Mouse (Mus musculus): ENCODE measurements around the gene Fam71f1. TPM values are rescaled to one million over a fixed set of nuclear protein-coding genes. Genes with fewer than 3 reads are reported as not detected.
A peak's percentile ranks its signal among the peaks of the same experiment; 100 is the strongest.

Gene Fam71f1
- polyA plus RNA-seq, 1 experiment from 2014 or later = not detected

DNA sequence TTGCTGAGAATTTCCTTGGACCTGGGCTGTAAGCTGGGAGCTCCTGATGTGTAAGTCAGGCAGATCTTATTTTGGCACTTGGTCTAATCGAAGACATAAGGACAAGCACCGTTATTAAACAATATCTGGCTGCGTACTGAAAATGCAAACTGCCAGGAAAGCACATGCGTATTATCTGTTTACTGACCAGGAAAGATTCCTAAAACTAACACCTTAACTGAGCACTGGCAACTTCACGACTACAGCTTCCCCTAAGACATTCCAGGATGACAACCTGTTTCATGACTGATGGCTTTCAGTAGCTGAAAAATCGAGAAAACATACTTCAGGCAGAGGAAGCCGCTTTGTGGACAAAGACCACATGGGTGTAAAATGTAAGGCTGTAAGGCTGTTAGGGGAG lies 28.2 kb downstream of the Fam71f1 start:
- WGBS = 43% methylated on average over 7 of the region's 7 CpGs
- no peak for ATAC-seq (ENCODE audit: low FRiP score, low read depth)
- peak overlapping the region; percentile 72 for H3K4me2 ChIP-seq (replicated peaks)

DNA sequence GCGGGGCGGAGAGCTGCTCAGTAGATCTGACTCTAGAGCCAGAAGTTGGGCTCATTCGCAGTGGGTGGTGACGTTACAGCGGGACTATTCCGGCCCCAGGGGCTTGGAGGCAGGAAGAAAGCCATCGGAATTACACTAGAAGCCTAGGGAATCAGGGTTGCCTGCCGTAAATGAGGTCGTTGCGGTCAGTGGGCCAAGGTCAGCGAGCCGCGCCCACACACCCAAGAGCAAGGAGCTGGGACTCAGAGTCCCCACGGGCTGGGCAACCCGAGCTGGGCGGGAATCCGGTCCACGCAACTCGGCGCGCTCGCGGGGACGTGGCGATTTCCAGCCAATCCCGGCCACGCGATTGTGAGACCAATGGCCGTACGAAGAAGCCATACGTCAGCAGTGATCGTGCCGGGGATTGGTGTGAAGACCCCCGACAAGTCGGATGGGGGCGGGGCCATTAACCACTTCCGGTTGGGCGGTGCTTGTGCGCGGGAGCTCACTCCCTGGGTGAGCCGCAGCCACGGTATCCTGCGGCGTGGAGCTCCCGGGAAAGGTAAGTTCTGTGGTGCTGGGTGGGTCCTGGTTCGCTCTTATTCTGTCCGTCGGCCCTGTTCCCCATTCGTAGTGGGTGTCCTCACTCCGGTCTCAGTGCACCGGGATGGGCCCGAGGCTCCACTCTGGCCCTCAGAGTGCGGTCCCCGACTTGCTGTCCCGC lies 28.9 kb downstream of the Fam71f1 start, which contains the start of gene Calu:
TSS of gene Calu (plus strand) at position 405 of the 706 bp plus-strand sequence.
- ATAC-seq (ENCODE audit: low FRiP score, low read depth) = peak; percentile 100
- H3K4me1 ChIP-seq = peaks cover 10% of the 10 kb centered on the region
- H3K9me3 ChIP-seq = no peaks in the 10 kb centered on the region
- under 1% methylated on average over 55 of the region's 55 CpGs for WGBS
- H3K9ac ChIP-seq = peak within 1 kb of the TSS; percentile 74
- no peaks in the 10 kb centered on the region for H3K36me3 ChIP-seq
- peak within 1 kb of the TSS; percentile 72 for H3K4me2 ChIP-seq (replicated peaks)
- H3K27me3 ChIP-seq (replicated peaks) = no peaks in the 10 kb centered on the region
- peak within 1 kb of the TSS; percentile 16; the same call in 1 of the 2 replicates for H3K27ac ChIP-seq
- peak within 1 kb of the TSS; percentile 80 for H3K4me3 ChIP-seq

More for the DNA sequence above, 28.2 kb downstream of the Fam71f1 start:
- H3K36me3 ChIP-seq = no peaks in the 10 kb centered on the region
- 0 out of 2 replicates have a peak overlapping the region, but pooled peaks have one; percentile 16 for H3K27ac ChIP-seq
- no peaks in the 10 kb centered on the region for H3K9me3 ChIP-seq
- H3K4me1 ChIP-seq = peaks cover 10% of the 10 kb centered on the region
- H3K4me3 ChIP-seq = peak overlapping the region; percentile 80
- peak overlapping the region; percentile 67 for H3K9ac ChIP-seq
- H3K27me3 ChIP-seq (replicated peaks) = no peaks in the 10 kb centered on the region

DNA sequence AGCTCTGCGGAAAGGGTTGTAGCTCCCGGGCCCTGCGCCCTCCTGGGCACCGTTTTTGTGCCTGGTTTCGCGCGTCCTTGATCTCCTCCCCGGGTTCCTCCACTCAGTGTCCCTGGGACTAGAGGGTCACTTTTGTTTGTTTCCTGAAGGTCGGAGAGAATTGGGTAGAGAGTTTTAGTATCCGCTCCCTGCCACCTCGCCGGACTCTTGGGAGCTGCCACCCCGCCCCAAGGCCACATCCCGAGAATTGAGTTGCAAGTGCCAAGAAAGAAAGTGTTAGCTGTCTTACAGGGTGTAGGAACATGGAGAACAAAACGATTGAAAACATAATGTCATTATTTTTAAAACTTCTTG lies 29.4 kb downstream of the Fam71f1 start:
- Histone ChIP-seq H3K4me2 (replicated peaks) (peak overlapping the region; percentile 72), H3K4me3 (peak overlapping the region; percentile 80), H3K9me3 (no peaks in the 10 kb centered on the region), H3K27ac (peak overlapping the region; percentile 15; the same call in 1 of the 2 replicates), H3K36me3 (no peaks in the 10 kb centered on the region), H3K4me1 (peaks cover 10% of the 10 kb centered on the region), H3K9ac (peak overlapping the region; percentile 74), H3K27me3 (replicated peaks) (no peaks in the 10 kb centered on the region)
- ATAC-seq (ENCODE audit: low FRiP score, low read depth) = no peak
- WGBS = under 1% methylated on average over 15 of the region's 15 CpGs

DNA sequence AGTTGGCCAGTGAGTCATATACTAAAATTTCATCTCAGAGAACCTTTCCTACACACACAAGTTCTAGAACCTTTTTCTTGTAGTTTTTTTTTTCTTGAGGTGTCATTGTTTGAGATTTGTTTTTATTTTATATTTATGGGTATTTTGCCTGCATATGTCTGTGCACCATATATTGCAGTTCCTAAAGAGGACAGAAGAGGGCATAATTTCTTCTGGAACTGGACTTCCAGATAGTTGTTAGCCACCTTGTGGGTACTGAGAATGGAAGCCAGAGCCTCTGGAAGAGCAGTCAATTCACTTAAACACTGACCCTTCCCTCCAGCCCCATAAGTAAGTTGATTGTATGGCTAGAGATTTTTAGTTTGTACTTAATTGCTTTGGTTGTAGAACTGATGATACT lies 32.7 kb downstream of the Fam71f1 start:
- Histone ChIP-seq H3K9me3 (no peaks in the 10 kb centered on the region), H3K4me1 (peaks cover 10% of the 10 kb centered on the region), H3K36me3 (peaks cover 3% of the 10 kb centered on the region; the same call in 1 of the 2 replicates), H3K27me3 (replicated peaks) (no peaks in the 10 kb centered on the region), H3K9ac (no peak overlapping the region), H3K4me3 (no peak overlapping the region), H3K4me2 (replicated peaks) (no peak overlapping the region), H3K27ac (no peak overlapping the region)
- ATAC-seq (ENCODE audit: low FRiP score, low read depth) = no peak

DNA sequence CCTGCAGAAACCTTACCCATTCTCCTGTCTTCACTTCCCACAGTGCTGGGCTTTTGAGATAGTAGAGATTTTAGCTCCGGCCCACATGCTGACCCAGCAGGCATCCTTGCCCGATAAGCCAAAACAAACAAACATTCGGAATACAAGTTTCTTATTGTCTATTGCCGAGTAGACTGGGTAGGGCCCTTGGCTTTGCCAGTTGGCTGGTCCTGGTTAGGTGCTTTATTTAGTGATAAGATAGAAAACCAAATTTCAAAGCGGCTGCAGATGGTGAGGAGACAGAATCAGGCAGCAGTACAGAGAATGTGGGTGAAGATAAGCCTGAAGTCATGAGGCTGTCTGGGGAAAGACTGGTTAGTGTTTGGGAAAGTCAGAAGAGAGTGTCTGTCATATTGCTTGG lies 33.9 kb downstream of the Fam71f1 start:
- no peak overlapping the region for H3K9ac ChIP-seq
- no peak overlapping the region for H3K4me3 ChIP-seq
- no peak overlapping the region for H3K4me2 ChIP-seq (replicated peaks)
- H3K27me3 ChIP-seq (replicated peaks) = no peaks in the 10 kb centered on the region
- H3K4me1 ChIP-seq = peaks cover 10% of the 10 kb centered on the region
- H3K9me3 ChIP-seq = no peaks in the 10 kb centered on the region
- 72% methylated on average over 5 of the region's 5 CpGs for WGBS
- ATAC-seq (ENCODE audit: low FRiP score, low read depth) = no peak
- H3K36me3 ChIP-seq = peaks cover 9% of the 10 kb centered on the region
- H3K27ac ChIP-seq = no peak overlapping the region

DNA sequence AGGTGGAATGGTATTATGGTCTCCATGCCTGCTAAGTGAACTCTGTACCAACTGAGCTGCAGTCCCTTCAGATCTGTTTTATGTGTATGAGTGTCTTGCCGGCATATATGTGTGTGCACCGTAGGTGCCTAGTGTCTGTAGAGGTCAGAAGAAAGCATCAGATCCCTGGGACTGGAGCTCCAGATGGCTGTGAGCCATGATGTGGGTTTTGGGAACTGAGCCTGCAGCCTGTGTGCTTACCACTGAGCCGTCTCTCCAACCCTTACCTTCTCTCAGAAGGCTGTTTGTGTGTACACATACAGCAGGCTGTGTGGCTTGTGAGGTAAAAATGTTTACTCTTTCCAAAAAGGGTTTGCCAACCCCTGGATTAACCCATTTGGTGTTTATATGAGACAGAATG lies 40.4 kb downstream of the Fam71f1 start:
- no peaks in the 10 kb centered on the region for H3K9me3 ChIP-seq
- no peak overlapping the region for H3K27ac ChIP-seq
- ATAC-seq (ENCODE audit: low FRiP score, low read depth) = no peak
- 95% methylated on average over 3 of the region's 3 CpGs for WGBS
- no peaks in the 10 kb centered on the region for H3K27me3 ChIP-seq (replicated peaks)
- no peaks in the 10 kb centered on the region for H3K4me1 ChIP-seq
- peaks cover 25% of the 10 kb centered on the region for H3K36me3 ChIP-seq
- H3K4me2 ChIP-seq (replicated peaks) = no peak overlapping the region
- H3K4me3 ChIP-seq = no peak overlapping the region
- H3K9ac ChIP-seq = no peak overlapping the region

DNA sequence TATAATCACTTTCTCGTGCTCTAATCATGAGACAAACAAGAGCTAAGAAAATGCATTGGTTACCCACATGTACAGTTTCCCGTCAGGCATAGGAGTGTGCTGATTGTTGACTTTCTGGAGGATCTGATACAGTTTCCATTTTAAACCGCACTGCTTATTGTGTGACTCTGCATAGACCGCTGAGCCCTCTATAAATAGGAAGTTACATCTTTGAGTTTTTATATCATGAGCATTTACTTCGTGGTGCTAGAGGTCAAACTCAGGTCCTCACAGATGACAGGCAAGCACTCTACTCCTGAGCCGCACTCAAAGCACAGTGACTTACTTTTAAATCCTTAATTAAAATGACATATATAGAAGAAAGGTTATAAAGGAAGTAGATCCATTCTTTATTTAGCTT lies 41.3 kb downstream of the Fam71f1 start:
- H3K9me3 ChIP-seq = no peaks in the 10 kb centered on the region
- no peak overlapping the region for H3K4me2 ChIP-seq (replicated peaks)
- no peak for ATAC-seq (ENCODE audit: low FRiP score, low read depth)
- no peak overlapping the region for H3K4me3 ChIP-seq
- no peak overlapping the region for H3K27ac ChIP-seq
- no peaks in the 10 kb centered on the region for H3K27me3 ChIP-seq (replicated peaks)
- no peaks in the 10 kb centered on the region for H3K4me1 ChIP-seq
- peaks cover 25% of the 10 kb centered on the region for H3K36me3 ChIP-seq
- no peak overlapping the region for H3K9ac ChIP-seq
- WGBS = 92% methylated on average over 6 of the region's 6 CpGs

DNA sequence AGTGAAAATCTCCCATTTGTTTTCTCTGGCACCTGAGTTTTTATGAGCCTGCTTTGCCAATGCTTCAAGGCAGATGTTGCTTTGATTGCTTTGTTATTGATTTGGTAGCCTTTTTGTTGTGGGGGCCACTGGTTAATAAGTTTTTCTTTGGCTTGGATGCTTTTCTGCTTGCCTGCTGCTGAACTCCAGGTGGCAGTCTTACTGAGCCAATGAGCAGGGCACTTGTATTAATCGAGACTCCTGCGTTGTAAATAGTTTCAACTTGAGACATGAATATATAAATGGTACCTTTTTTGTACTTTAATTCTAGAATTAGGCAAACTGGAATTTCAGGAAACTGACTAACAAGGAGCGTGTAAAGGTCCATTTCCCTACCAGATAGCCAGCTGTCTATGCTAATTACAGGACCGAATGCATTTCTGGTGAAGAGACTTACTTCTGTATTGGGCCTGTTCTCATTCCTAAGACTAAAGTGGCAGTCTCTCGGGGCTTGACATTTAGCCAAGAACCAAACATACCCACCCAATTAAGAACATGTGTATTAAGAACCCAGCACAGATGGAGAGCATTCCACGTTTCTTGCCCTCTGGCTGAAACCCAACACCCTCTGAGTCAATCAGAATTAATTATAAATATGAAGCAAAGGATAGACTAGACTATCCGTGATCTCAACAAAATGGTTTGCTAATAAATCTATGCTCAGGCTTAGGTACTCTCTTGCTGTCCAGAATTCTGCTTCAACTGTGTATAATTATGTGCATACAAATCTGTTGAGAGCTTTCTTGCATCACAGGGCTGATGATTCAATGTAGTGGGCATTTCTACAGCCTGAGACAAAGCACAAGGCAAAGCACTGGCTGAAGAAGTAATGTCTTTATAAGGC lies 43.5 kb downstream of the Fam71f1 start:
- no peak overlapping the region for H3K27ac ChIP-seq
- H3K27me3 ChIP-seq (replicated peaks) = no peaks in the 10 kb centered on the region
- no peaks in the 10 kb centered on the region for H3K4me1 ChIP-seq
- no peak overlapping the region for H3K9ac ChIP-seq
- WGBS = 76% methylated on average over 7 of the region's 7 CpGs
- peaks cover 35% of the 10 kb centered on the region for H3K36me3 ChIP-seq
- 0 out of 2 replicates have a peak, but pooled peaks have one; percentile 13 for ATAC-seq (ENCODE audit: low FRiP score, low read depth)
- no peak overlapping the region for H3K4me3 ChIP-seq
- H3K9me3 ChIP-seq = no peaks in the 10 kb centered on the region
- H3K4me2 ChIP-seq (replicated peaks) = no peak overlapping the region

DNA sequence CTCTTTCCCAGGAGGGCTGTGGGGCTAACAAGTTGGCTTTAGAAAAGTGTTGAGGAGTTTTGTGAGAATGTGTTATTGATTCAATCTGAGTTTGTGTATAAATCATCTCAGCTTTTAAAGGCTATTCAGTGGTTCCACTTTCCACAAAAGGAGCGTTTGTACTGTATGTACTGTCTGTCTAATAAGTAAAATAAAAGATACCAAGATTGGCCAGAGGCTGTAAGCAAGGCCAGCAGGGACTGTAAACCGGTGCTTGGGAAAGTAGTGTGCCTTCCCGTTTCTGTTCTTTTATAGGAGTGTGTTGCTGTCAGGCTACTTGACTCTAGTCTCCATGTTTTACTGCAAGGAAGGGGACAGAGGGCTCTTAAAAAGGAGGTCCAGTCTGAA lies 44.2 kb downstream of the Fam71f1 start:
- Histone ChIP-seq H3K4me3 (no peak overlapping the region), H3K4me1 (no peaks in the 10 kb centered on the region), H3K36me3 (peaks cover 35% of the 10 kb centered on the region), H3K27me3 (replicated peaks) (no peaks in the 10 kb centered on the region), H3K4me2 (replicated peaks) (no peak overlapping the region), H3K9me3 (no peaks in the 10 kb centered on the region), H3K27ac (no peak overlapping the region), H3K9ac (no peak overlapping the region)
- no peak for ATAC-seq (ENCODE audit: low FRiP score, low read depth)
- WGBS = 87% methylated on average over 3 of the region's 3 CpGs

DNA sequence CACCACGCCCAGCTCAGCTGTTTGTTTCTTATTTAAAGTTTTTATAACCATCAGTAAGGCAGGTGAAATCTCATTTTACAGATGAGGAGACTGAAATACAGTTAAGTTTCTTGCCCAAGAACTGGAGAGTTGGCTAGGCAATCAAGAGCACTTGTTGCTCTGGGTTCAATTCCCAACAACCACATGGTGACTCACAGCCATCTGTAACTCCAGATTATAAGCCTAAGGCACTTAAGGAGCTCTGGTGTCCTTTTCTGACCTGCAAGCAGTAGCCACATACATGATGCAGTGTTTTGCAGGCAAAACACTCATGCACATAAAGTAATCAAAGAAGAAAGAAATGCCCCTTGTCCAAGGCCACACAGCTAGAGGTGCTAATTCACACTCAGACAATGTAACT lies 46.3 kb downstream of the Fam71f1 start:
- no peak overlapping the region for H3K4me3 ChIP-seq
- no peaks in the 10 kb centered on the region for H3K27me3 ChIP-seq (replicated peaks)
- H3K27ac ChIP-seq = no peak overlapping the region
- no peak for ATAC-seq (ENCODE audit: low FRiP score, low read depth)
- no peaks in the 10 kb centered on the region for H3K4me1 ChIP-seq
- no peak overlapping the region for H3K9ac ChIP-seq
- 86% methylated on average over 1 of the region's 1 CpGs for WGBS
- H3K9me3 ChIP-seq = no peaks in the 10 kb centered on the region
- H3K36me3 ChIP-seq = peaks cover 34% of the 10 kb centered on the region
- no peak overlapping the region for H3K4me2 ChIP-seq (replicated peaks)

DNA sequence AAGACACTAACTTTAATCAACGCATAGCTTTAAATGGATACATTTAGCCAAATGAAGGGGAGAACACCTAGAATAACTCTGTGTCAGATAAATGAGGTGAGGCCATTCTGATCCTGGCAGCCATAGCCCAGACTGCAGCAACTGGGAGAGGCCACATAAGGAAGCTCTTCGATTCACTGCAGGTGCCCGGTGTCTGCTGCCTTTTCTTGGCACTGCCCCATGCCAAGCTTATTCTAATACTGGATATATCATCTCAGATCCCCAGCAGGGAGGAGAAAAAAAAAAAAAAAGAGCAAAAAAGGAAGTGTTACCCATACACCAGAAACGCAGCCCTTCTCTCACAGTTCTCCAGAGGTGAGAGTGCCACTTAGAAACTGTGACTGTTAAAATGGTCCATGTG lies 58.4 kb downstream of the Fam71f1 start:
- Histone ChIP-seq H3K4me2 (replicated peaks) (no peak overlapping the region), H3K9me3 (no peaks in the 10 kb centered on the region), H3K4me3 (no peak overlapping the region), H3K4me1 (no peaks in the 10 kb centered on the region), H3K27me3 (replicated peaks) (no peaks in the 10 kb centered on the region), H3K9ac (no peak overlapping the region), H3K27ac (no peak overlapping the region), H3K36me3 (peaks cover 53% of the 10 kb centered on the region)
- 94% methylated on average over 4 of the region's 4 CpGs for WGBS
- no peak for ATAC-seq (ENCODE audit: low FRiP score, low read depth)

DNA sequence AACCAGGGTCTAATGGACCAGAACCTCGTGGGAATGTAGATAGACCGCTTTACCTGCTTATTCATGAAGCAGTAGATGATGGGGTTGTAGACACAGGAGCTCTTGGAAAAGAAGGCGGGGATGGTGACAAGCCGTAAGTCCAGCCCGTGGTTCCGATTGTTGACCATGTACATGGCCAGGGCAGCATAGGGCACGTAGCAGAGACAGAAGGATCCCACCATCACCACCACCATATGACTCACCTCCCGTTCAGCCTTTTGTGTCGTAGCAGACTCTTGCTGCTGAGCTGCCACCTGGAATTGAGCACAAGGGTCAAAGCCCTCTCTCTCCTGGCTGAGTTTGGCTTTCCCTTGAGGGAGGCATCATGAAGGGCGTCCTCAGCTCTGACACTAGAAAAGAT lies 59.7 kb downstream of the Fam71f1 start:
- Histone ChIP-seq H3K4me3 (no peak overlapping the region), H3K9me3 (no peaks in the 10 kb centered on the region), H3K27ac (no peak overlapping the region), H3K4me1 (no peaks in the 10 kb centered on the region), H3K9ac (no peak overlapping the region), H3K27me3 (replicated peaks) (no peaks in the 10 kb centered on the region), H3K4me2 (replicated peaks) (no peak overlapping the region), H3K36me3 (peaks cover 41% of the 10 kb centered on the region)
- WGBS = 96% methylated on average over 10 of the region's 10 CpGs
- no peak for ATAC-seq (ENCODE audit: low FRiP score, low read depth)
